Mouse (Mus musculus): Measurements from ENCODE around the gene Smarca2. TPM values are rescaled to one million over a fixed set of nuclear protein-coding genes. Genes with fewer than 3 reads are reported as not detected.

The Smarca2 gene
- polyA plus RNA-seq, 1 experiment from 2014 or later: 129 TPM

- no peak overlapping the region for H3K4me3 ChIP-seq
Observed at GRCm38 (mm10) chr19:26632228-26632627, 27.4 kb downstream of the Smarca2 start.

GRCm38 (mm10) chr19:26640556-26640955, 35.7 kb downstream of the Smarca2 start:
- H3K4me2 ChIP-seq (replicated peaks): no peak overlapping the region
- H3K4me3 ChIP-seq: no peak overlapping the region
- H3K27me3 ChIP-seq: no peaks in the 10 kb centered on the region
- no peak overlapping the region for H3K27ac ChIP-seq (replicated peaks)
- 91% methylated on average over 13 of the region's 13 CpGs for WGBS
- H3K36me3 ChIP-seq: peaks cover 8% of the 10 kb centered on the region; the same call in 1 of the 2 replicates
- no peaks in the 10 kb centered on the region; the same call in 1 of the 2 replicates for H3K4me1 ChIP-seq
- no peaks in the 10 kb centered on the region for H3K9me3 ChIP-seq
- no peak for ATAC-seq (replicated peaks)
- H3K9ac ChIP-seq (replicated peaks): no peak overlapping the region

More at GRCm38 (mm10) chr19:26632228-26632627, 27.4 kb downstream of the Smarca2 start:
- Histone ChIP-seq H3K27me3 (no peaks in the 10 kb centered on the region), H3K36me3 (peaks cover 14% of the 10 kb centered on the region; the same call in 1 of the 2 replicates), H3K4me1 (peaks cover 13% of the 10 kb centered on the region), H3K4me2 (replicated peaks) (no peak overlapping the region), H3K27ac (replicated peaks) (no peak overlapping the region), H3K9me3 (no peaks in the 10 kb centered on the region), H3K9ac (replicated peaks) (no peak overlapping the region)
- ATAC-seq (replicated peaks): no peak
- 94% methylated on average over 5 of the region's 5 CpGs for WGBS

DNA sequence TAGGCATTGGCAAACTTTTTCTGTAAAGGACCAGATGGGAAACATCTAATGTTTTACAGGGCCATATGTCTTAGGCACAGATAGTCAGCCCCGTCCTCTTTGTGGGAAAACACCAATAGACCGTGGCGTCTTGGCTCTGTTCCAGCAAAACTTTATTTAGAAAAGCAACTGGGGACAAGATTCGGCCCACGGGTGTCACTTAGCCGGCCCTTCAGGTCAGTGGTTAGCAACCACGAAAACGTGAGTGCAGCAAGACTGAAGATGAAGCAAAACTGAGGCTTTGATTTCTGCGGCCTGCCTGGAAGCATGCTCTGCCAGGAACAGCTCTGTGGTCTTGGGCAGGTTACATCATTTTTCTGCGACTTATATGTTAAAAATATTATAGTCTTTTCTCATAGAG, 36.4 kb downstream of the Smarca2 start:
- Histone ChIP-seq H3K27ac (replicated peaks) (no peak overlapping the region), H3K4me1 (no peaks in the 10 kb centered on the region; the same call in 1 of the 2 replicates), H3K36me3 (peaks cover 8% of the 10 kb centered on the region; the same call in 1 of the 2 replicates), H3K4me3 (no peak overlapping the region), H3K9ac (replicated peaks) (no peak overlapping the region), H3K27me3 (no peaks in the 10 kb centered on the region), H3K4me2 (replicated peaks) (no peak overlapping the region), H3K9me3 (no peaks in the 10 kb centered on the region)
- no peak for ATAC-seq (replicated peaks)
- 79% methylated on average over 10 of the region's 10 CpGs for WGBS

- no peaks in the 10 kb centered on the region; the same call in 1 of the 2 replicates for H3K4me1 ChIP-seq
- no peak overlapping the region for H3K4me2 ChIP-seq (replicated peaks)
- no peaks in the 10 kb centered on the region for H3K9me3 ChIP-seq
- H3K36me3 ChIP-seq: peaks cover 8% of the 10 kb centered on the region; the same call in 1 of the 2 replicates
- H3K27me3 ChIP-seq: no peaks in the 10 kb centered on the region
- WGBS: 49% methylated on average over 4 of the region's 4 CpGs
- H3K27ac ChIP-seq (replicated peaks): no peak overlapping the region
- H3K4me3 ChIP-seq: no peak overlapping the region
- no peak for ATAC-seq (replicated peaks)
- no peak overlapping the region for H3K9ac ChIP-seq (replicated peaks)
Observed at GRCm38 (mm10) chr19:26643011-26643410, 38.2 kb downstream of the Smarca2 start.

GRCm38 (mm10) chr19:26643936-26644335, 39.1 kb downstream of the Smarca2 start:
- no peak for ATAC-seq (replicated peaks)
- Histone ChIP-seq H3K9me3 (no peaks in the 10 kb centered on the region), H3K4me3 (no peak overlapping the region), H3K36me3 (peaks cover 11% of the 10 kb centered on the region; the same call in 1 of the 2 replicates), H3K27me3 (no peaks in the 10 kb centered on the region), H3K4me1 (no peaks in the 10 kb centered on the region; the same call in 1 of the 2 replicates), H3K27ac (replicated peaks) (no peak overlapping the region), H3K9ac (replicated peaks) (no peak overlapping the region), H3K4me2 (replicated peaks) (no peak overlapping the region)
- 82% methylated on average over 4 of the region's 4 CpGs for WGBS

DNA sequence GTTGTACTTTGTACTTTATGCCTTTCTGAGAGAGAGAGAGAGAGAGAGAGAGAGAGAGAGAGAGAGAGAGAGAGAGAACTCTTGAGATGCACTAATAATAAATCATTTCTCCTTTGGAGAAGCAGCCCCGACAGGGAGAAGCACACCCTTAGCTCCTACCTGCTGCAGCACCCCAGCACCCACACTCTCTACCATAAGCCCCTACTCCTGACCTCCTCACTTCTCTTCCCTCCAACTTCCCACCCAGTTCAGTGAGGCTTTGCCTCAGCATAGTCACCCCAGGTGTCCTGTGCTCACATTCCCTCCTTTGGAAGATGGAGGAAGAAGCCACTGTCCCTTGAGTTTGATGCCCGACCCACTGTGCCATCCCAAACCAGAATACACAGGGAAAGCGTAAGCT, 40.2 kb downstream of the Smarca2 start:
- Histone ChIP-seq H3K27ac (replicated peaks) (no peak overlapping the region), H3K4me2 (replicated peaks) (no peak overlapping the region), H3K9ac (replicated peaks) (no peak overlapping the region), H3K36me3 (peaks cover 20% of the 10 kb centered on the region; the same call in 1 of the 2 replicates), H3K4me3 (no peak overlapping the region), H3K4me1 (no peaks in the 10 kb centered on the region; the same call in 1 of the 2 replicates), H3K27me3 (no peaks in the 10 kb centered on the region), H3K9me3 (no peaks in the 10 kb centered on the region)
- ATAC-seq (replicated peaks): no peak
- 84% methylated on average over 3 of the region's 3 CpGs for WGBS

GRCm38 (mm10) chr19:26646128-26646527, 41.3 kb downstream of the Smarca2 start:
- Histone ChIP-seq H3K36me3 (peaks cover 16% of the 10 kb centered on the region; the same call in 1 of the 2 replicates), H3K27ac (replicated peaks) (no peak overlapping the region), H3K9ac (replicated peaks) (no peak overlapping the region), H3K9me3 (no peaks in the 10 kb centered on the region), H3K4me3 (no peak overlapping the region), H3K27me3 (no peaks in the 10 kb centered on the region), H3K4me2 (replicated peaks) (no peak overlapping the region), H3K4me1 (no peaks in the 10 kb centered on the region; the same call in 1 of the 2 replicates)
- no peak for ATAC-seq (replicated peaks)
- 66% methylated on average over 2 of the region's 2 CpGs for WGBS

- no peak for ATAC-seq (replicated peaks)
- Histone ChIP-seq H3K4me2 (replicated peaks) (no peak overlapping the region), H3K27ac (replicated peaks) (no peak overlapping the region), H3K4me1 (no peaks in the 10 kb centered on the region), H3K27me3 (no peaks in the 10 kb centered on the region), H3K9me3 (no peaks in the 10 kb centered on the region), H3K36me3 (peaks cover 33% of the 10 kb centered on the region; the same call in 1 of the 2 replicates), H3K4me3 (no peak overlapping the region), H3K9ac (replicated peaks) (no peak overlapping the region)
- WGBS: 87% methylated on average over 7 of the region's 7 CpGs
Observed at GRCm38 (mm10) chr19:26650585-26651273, 45.9 kb downstream of the Smarca2 start.

DNA sequence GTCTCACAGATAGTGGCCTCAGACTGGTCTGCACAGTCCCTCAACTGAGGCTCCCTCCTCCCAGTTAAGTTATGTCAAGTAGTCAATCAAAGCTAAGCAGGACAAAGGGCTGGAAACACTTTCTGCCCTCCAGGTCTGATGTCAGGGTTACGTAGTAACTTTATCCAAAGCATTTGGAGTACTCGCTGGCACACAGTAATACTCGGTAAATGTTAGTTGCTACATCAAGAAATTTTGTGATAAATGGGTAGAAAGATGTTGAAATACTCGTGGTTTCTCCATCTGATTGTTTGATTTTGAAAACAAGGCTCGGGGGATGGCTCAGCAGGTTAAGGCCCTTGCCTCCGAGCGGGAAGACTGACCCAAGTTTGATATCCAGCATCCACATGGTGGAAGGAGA, 53.5 kb downstream of the Smarca2 start:
- 87% methylated on average over 7 of the region's 7 CpGs for WGBS
- ATAC-seq (replicated peaks): no peak

GRCm38 (mm10) chr19:26659976-26660375, 55.1 kb downstream of the Smarca2 start:
- 78% methylated on average over 5 of the region's 5 CpGs for WGBS
- no peaks in the 10 kb centered on the region for H3K9me3 ChIP-seq
- ATAC-seq (replicated peaks): no peak

More for the DNA sequence above, 53.5 kb downstream of the Smarca2 start:
- H3K9me3 ChIP-seq: no peaks in the 10 kb centered on the region
- H3K9ac ChIP-seq (replicated peaks): no peak overlapping the region
- H3K4me2 ChIP-seq (replicated peaks): no peak overlapping the region
- no peaks in the 10 kb centered on the region for H3K4me1 ChIP-seq
- H3K36me3 ChIP-seq: peaks cover 11% of the 10 kb centered on the region; the same call in 1 of the 2 replicates
- no peak overlapping the region for H3K27ac ChIP-seq (replicated peaks)
- no peaks in the 10 kb centered on the region for H3K27me3 ChIP-seq
- no peak overlapping the region for H3K4me3 ChIP-seq

GRCm38 (mm10) chr19:26661198-26661597, 56.3 kb downstream of the Smarca2 start:
- Histone ChIP-seq H3K4me2 (replicated peaks) (no peak overlapping the region), H3K4me3 (no peak overlapping the region), H3K4me1 (no peaks in the 10 kb centered on the region), H3K9ac (replicated peaks) (no peak overlapping the region), H3K36me3 (no peaks in the 10 kb centered on the region), H3K27me3 (no peaks in the 10 kb centered on the region), H3K27ac (replicated peaks) (no peak overlapping the region), H3K9me3 (no peaks in the 10 kb centered on the region)
- 91% methylated on average over 3 of the region's 3 CpGs for WGBS
- ATAC-seq (replicated peaks): no peak

More at GRCm38 (mm10) chr19:26659976-26660375, 55.1 kb downstream of the Smarca2 start:
- Histone ChIP-seq H3K36me3 (peaks cover 3% of the 10 kb centered on the region; the same call in 1 of the 2 replicates), H3K4me3 (no peak overlapping the region), H3K9ac (replicated peaks) (no peak overlapping the region), H3K4me2 (replicated peaks) (no peak overlapping the region), H3K27me3 (no peaks in the 10 kb centered on the region), H3K27ac (replicated peaks) (no peak overlapping the region), H3K4me1 (no peaks in the 10 kb centered on the region)

DNA sequence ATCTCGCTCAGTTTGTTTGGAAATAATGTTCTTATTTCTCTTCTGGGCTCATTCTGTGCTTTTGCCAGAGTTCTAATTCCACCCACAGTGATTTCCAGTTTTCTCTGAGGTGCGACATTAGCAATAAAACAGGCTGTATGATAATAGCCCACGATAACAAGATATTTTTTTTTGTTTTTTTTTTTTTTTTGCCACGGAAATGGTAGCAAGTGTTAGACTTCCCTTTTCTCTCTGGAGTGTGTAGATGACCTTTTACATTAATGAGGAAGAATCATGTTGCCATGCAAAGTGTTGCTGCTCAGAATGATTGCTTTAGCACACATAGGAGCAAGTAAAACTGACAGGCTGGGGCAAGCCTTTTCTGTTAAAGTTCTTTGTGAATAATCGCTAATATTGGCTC, 61.5 kb downstream of the Smarca2 start:
- WGBS: 80% methylated on average over 5 of the region's 5 CpGs
- Histone ChIP-seq H3K4me2 (replicated peaks) (no peak overlapping the region), H3K4me1 (no peaks in the 10 kb centered on the region), H3K36me3 (peaks cover 11% of the 10 kb centered on the region; the same call in 1 of the 2 replicates), H3K27me3 (no peaks in the 10 kb centered on the region), H3K27ac (replicated peaks) (no peak overlapping the region), H3K4me3 (no peak overlapping the region), H3K9ac (replicated peaks) (no peak overlapping the region), H3K9me3 (no peaks in the 10 kb centered on the region)
- ATAC-seq (replicated peaks): no peak
